Mouse (Mus musculus) erythroid progenitor cell, adult 5-6 weeks (primary cell): ENCODE measurements around the gene Ccpg1. TPM values are rescaled to one million over a fixed set of nuclear protein-coding genes. Genes with fewer than 3 reads are reported as not detected.

Source experiments
- ATAC-seq: replicated peaks from 2 replicates; pipeline ENCODE4 v1.8.0; 2016; ENCODE audit warnings: moderate number of reproducible peaks, mild to moderate bottlenecking, moderate TSS enrichment, inconsistent platforms; ENCODE audit not compliant: poor library complexity, low FRiP score, severe bottlenecking
- total RNA-seq, 2 experiments: library from RNA; stranded (forward) in 1 of 2; stranded (reverse) in 1 of 2; fragments of 150-400 nt in 1 of 2; fragments of 186-747, 209-891 nt in 1 of 2; gene quantifications; 2 replicates each; pipeline versions ENCODE4 v1.2.3 to v1.2.4; 2015 to 2017; ENCODE audit warnings: low replicate concordance in 2 of 2

Ccpg1 gene
- total RNA-seq, 2 experiments from 2014 or later: 13.8 to 24.9 TPM

GRCm38 (mm10) chr9:72988706-72989105 lies 3.5 kb downstream of the Ccpg1 start:
- ATAC-seq: no peak

GRCm38 (mm10) chr9:72991420-72991819 lies 6.2 kb downstream of the Ccpg1 start:
- no peak for ATAC-seq

- no peak for ATAC-seq
These were observed 7.3 kb downstream of the Ccpg1 start for GRCm38 (mm10) chr9:72992576-72992975.

GRCm38 (mm10) chr9:72996167-72996566 lies 10.9 kb downstream of the Ccpg1 start:
- no peak for ATAC-seq

GRCm38 (mm10) chr9:72996806-72997205 lies 11.6 kb downstream of the Ccpg1 start:
- ATAC-seq: no peak

- no peak for ATAC-seq
These were observed 15.3 kb downstream of the Ccpg1 start for GRCm38 (mm10) chr9:73000487-73000886.

- no peak for ATAC-seq
These were observed 16.2 kb downstream of the Ccpg1 start for GRCm38 (mm10) chr9:73001314-73002011.

GRCm38 (mm10) chr9:73002177-73002576 lies 16.9 kb downstream of the Ccpg1 start:
- ATAC-seq: no peak

- ATAC-seq: no peak
These were observed 18.8 kb downstream of the Ccpg1 start for GRCm38 (mm10) chr9:73004076-73004475.

GRCm38 (mm10) chr9:73005106-73005505 lies 19.9 kb downstream of the Ccpg1 start:
- no peak for ATAC-seq

- ATAC-seq: no peak
These were observed 20.9 kb downstream of the Ccpg1 start for GRCm38 (mm10) chr9:73006175-73006574.

- no peak for ATAC-seq
These were observed 23.2 kb downstream of the Ccpg1 start for GRCm38 (mm10) chr9:73008384-73008783.

- ATAC-seq: no peak
These were observed 27.4 kb downstream of the Ccpg1 start for GRCm38 (mm10) chr9:73012629-73013028.

GRCm38 (mm10) chr9:73014724-73015123 lies 29.5 kb downstream of the Ccpg1 start:
- no peak for ATAC-seq

GRCm38 (mm10) chr9:73019841-73020240 lies 34.6 kb downstream of the Ccpg1 start:
- no peak for ATAC-seq

- ATAC-seq: no peak
These were observed 35.4 kb downstream of the Ccpg1 start for GRCm38 (mm10) chr9:73020566-73021097.

GRCm38 (mm10) chr9:73025818-73026636 lies 40.8 kb downstream of the Ccpg1 start:
- no peak for ATAC-seq

- no peak for ATAC-seq
These were observed 45.2 kb downstream of the Ccpg1 start for GRCm38 (mm10) chr9:73030443-73030842.

- ATAC-seq: 0 out of 2 replicates have a peak, but pooled peaks have one; percentile 14
These were observed 46.2 kb downstream of the Ccpg1 start for GRCm38 (mm10) chr9:73031421-73031820.

GRCm38 (mm10) chr9:73033406-73033805 lies 48.2 kb downstream of the Ccpg1 start:
- no peak; the same call in 1 of the 2 replicates for ATAC-seq
